In genomic region chr7:109680879-109681278, GRCm38 (mm10) we compare ENCODE assay signal across 40 mouse cellular contexts. TPM values are rescaled to one million over a fixed set of nuclear protein-coding genes. Genes with fewer than 3 reads are reported as not detected.
"Had no signal": no experiment of that assay in that cellular context is flagged by ENCODE, and none has a peak within 500 bp of the region (broad histone marks: within the 10 kb centered on the region; RNA-seq: fewer than 3 reads in every experiment).

No protein-coding gene starts in this region.

- H3K36me3 ChIP-seq: heart, embryonic 13.5 days; heart, embryonic 15.5 days; hindbrain, embryonic 10.5 days; hindbrain, embryonic 12.5 days; intestine, embryonic 15.5 days; kidney, embryonic 15.5 days; limb, embryonic 13.5 days; limb, embryonic 15.5 days; liver, embryonic 12.5 days had no signal

- H3K27me3 ChIP-seq: heart, embryonic 13.5 days; heart, embryonic 15.5 days; hindbrain, embryonic 12.5 days; intestine, embryonic 15.5 days; kidney, embryonic 15.5 days; limb, embryonic 13.5 days; limb, embryonic 15.5 days; liver, embryonic 12.5 days had no signal

- H3K9me3 ChIP-seq: heart, embryonic 15.5 days; hindbrain, embryonic 10.5 days; hindbrain, embryonic 12.5 days; intestine, embryonic 15.5 days; kidney, embryonic 15.5 days; limb, embryonic 13.5 days; limb, embryonic 15.5 days; liver, embryonic 12.5 days had no signal

- DNase-seq: gastrocnemius, postnatal 10 days; gastrocnemius, postnatal 25 days; heart, adult 2 months; heart, postnatal 14 days; heart, postnatal 4 days; kidney, adult 18-20 months; kidney, adult 9 months; kidney, postnatal 14 days; kidney, postnatal 36 days; layer of hippocampus, adult 9-11 months; layer of hippocampus, postnatal 36 days; left cerebral cortex, postnatal 4 days had no signal

- H3K27ac ChIP-seq: heart, adult 2 months; heart, embryonic 13.5 days; heart, embryonic 15.5 days; hindbrain, embryonic 10.5 days; hindbrain, embryonic 12.5 days; hindbrain, embryonic 14.5 days; intestine, embryonic 15.5 days; kidney, embryonic 15.5 days; kidney, postnatal 0 days; limb, embryonic 13.5 days; limb, embryonic 15.5 days; liver, embryonic 12.5 days; liver, embryonic 14.5 days had no signal

- H3K4me3 ChIP-seq: heart, adult 2 months; heart, embryonic 13.5 days; heart, embryonic 15.5 days; hindbrain, embryonic 10.5 days; hindbrain, embryonic 12.5 days; intestine, embryonic 15.5 days; kidney, embryonic 15.5 days; limb, embryonic 13.5 days; limb, embryonic 15.5 days; liver, embryonic 12.5 days had no signal

- H3K9ac ChIP-seq: heart, embryonic 13.5 days; heart, embryonic 15.5 days; hindbrain, embryonic 12.5 days; hindbrain, embryonic 14.5 days; intestine, embryonic 15.5 days; kidney, embryonic 15.5 days; limb, embryonic 13.5 days; limb, embryonic 15.5 days; liver, embryonic 12.5 days; liver, embryonic 14.5 days had no signal

- H3K4me1 ChIP-seq: heart, embryonic 13.5 days; hindbrain, embryonic 10.5 days; hindbrain, embryonic 12.5 days; intestine, embryonic 15.5 days; kidney, embryonic 15.5 days; limb, embryonic 13.5 days; limb, embryonic 15.5 days; liver, embryonic 12.5 days had no signal

RNA-seq across cellular contexts. Expression of gene BC051019, which starts 42.8 kb away (rescaled TPM):
- total RNA-seq: gastrocnemius, adult 18-20 months; gastrocnemius, postnatal 10 days; gastrocnemius, postnatal 25 days; gastrocnemius, postnatal 4 days; granulocyte monocyte progenitor cell, adult 5-6 weeks; heart, adult 2 months; heart, postnatal 4 days; layer of hippocampus, postnatal 36 days; left cerebral cortex, adult 18-20 months; left cerebral cortex, adult 8-10 months; left cerebral cortex, postnatal 10 days; left cerebral cortex, postnatal 25 days; liver, adult 2 months had no signal
- polyA plus RNA-seq: heart, embryonic 11.5 days; heart, postnatal 0 days; intestine, postnatal 0 days; kidney, embryonic 15.5 days; kidney, postnatal 0 days; limb, embryonic 15.5 days; liver, adult 2 months had no signal

RNA-seq across cellular contexts. Expression of gene Ascl3, which starts 50.6 kb away (rescaled TPM):
- total RNA-seq: gastrocnemius, adult 18-20 months; gastrocnemius, postnatal 10 days; gastrocnemius, postnatal 25 days; gastrocnemius, postnatal 4 days; granulocyte monocyte progenitor cell, adult 5-6 weeks; heart, adult 2 months; heart, postnatal 14 days; heart, postnatal 4 days; layer of hippocampus, adult 18-20 months; layer of hippocampus, adult 8-10 months; layer of hippocampus, postnatal 14 days; layer of hippocampus, postnatal 36 days; left cerebral cortex, adult 18-20 months; left cerebral cortex, adult 8-10 months; left cerebral cortex, postnatal 10 days; left cerebral cortex, postnatal 25 days; left cerebral cortex, postnatal 4 days; liver, adult 2 months had no signal
- polyA plus RNA-seq: heart, adult 2 months; heart, embryonic 11.5 days; heart, embryonic 13.5 days; heart, embryonic 15.5 days; heart, postnatal 0 days; hindbrain, embryonic 12.5 days; hindbrain, embryonic 14.5 days; intestine, embryonic 15.5 days; kidney, embryonic 15.5 days; limb, embryonic 11.5 days; limb, embryonic 13.5 days; limb, embryonic 15.5 days; liver, embryonic 12.5 days; liver, embryonic 14.5 days; liver, embryonic 16.5 days had no signal
